Mouse (Mus musculus): ENCODE data around the gene Dmbx1.

DNA sequence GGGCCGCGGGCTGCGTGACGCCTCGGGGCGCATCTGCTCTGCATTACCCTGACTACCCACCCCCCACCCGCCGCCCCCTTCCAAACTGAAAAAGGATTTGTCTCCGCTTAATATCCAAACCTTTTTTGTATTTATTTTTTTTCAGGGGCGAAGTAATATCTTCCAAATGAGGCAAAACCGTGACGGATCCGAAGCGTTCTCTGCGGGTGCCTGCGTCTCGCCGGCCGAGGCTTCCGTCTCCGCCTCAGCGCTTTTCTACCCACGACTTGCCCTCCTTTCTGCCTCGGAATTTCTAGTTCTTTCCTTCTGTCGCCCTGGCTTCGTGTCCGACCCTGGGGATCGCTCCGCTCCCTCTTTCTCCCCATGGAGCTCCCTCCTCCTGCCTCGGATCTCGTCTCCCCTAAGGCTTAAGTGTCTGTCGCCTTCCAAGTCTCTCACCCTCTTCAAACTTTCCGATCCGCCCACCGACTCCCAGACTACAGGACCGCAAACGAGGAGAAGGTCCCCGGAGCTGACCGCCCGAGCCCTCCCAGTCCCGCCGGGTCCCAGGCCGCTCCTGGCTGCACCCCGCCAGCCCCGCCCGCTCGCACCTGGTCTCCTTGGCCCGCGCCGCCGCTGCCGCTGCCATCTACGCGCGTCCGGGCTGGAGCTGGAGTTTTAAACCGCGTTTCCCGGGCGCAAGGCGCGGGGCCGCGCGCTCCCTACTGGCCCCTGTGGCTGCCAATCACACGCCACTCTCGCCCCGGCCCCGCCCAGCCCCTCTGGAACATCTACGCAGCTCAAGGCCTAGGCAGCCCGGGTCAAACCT lies at the start of gene Dmbx1:
- TF ChIP-seq POLR2A (IDR thresholded peaks at IDR 0.05; ENCODE audit: borderline replicate concordance, insufficient read depth, low read length), result no peak
- TF ChIP-seq CTCF (IDR thresholded peaks at IDR 0.05; ENCODE audit: borderline replicate concordance, insufficient read depth, low read depth, low read length), result no peak

Data from cerebellum, adult 2 months (tissue).